Mouse (Mus musculus) liver, embryonic 12.5 days (tissue): ENCODE results near the gene Muc15. TPM values are rescaled to one million over a fixed set of nuclear protein-coding genes. Genes with fewer than 3 reads are reported as not detected.

Source experiments
- ATAC-seq: fragments of 200-750 bp; cut with Nextera tagmentation; 2 replicates; pipeline ENCODE4 v1.8.0; 2017; ENCODE audit warnings: moderate number of reproducible peaks, mild to moderate bottlenecking, moderate library complexity
- H3K27ac ChIP-seq: fragments of 300-500 bp; sonication (generic); 2 replicates; pipeline ENCODE4 v1.5.1; 2016; ENCODE audit warnings: mild to moderate bottlenecking
- H3K27me3 ChIP-seq: fragments of 300-500 bp; sonication (generic); replicated peaks from 2 replicates; pipeline ENCODE4 v1.6.1; 2016; ENCODE audit warnings: mild to moderate bottlenecking, moderate library complexity
- H3K36me3 ChIP-seq: fragments of 300-500 bp; sonication (generic); 2 replicates; pipeline ENCODE4 v1.6.1; 2016; ENCODE audit warnings: mild to moderate bottlenecking, moderate library complexity
- H3K4me1 ChIP-seq: fragments of 300-500 bp; sonication (generic); 2 replicates; pipeline ENCODE4 v1.6.1; 2016
- H3K4me2 ChIP-seq: fragments of 300-500 bp; sonication (generic); 2 replicates; pipeline ENCODE4 v1.6.1; 2016; ENCODE audit warnings: mild to moderate bottlenecking, moderate library complexity
- H3K4me3 ChIP-seq: fragments of 300-500 bp; sonication (generic); 2 replicates; pipeline ENCODE4 v1.5.1; 2016; ENCODE audit warnings: mild to moderate bottlenecking, moderate library complexity
- H3K9ac ChIP-seq: fragments of 300-500 bp; sonication (generic); 2 replicates; pipeline ENCODE4 v1.6.1; 2016; ENCODE audit warnings: mild to moderate bottlenecking, moderate library complexity
- H3K9me3 ChIP-seq: fragments of 300-500 bp; sonication (generic); replicated peaks from 2 replicates; pipeline ENCODE4 v1.6.1; 2016; ENCODE audit warnings: mild to moderate bottlenecking, moderate library complexity
- WGBS: fragments of 180-500 bp; shearing (Covaris S2); methylation state at CpG from one replicate; pipeline ENCODE4 v1.1.7; 2016; ENCODE audit not compliant: insufficient replicate concordance; 5-methylcytosine and 5-hydroxymethylcytosine counted together
- polyA plus RNA-seq: library from polyadenylated mRNA; unstranded; fragments of >200 nt; fragmentation: Nextera tagmentation; extraction: Ambion mirVana; gene quantifications from 2 replicates; pipeline ENCODE4 v1.2.1, GENCODE M21; 2016

Muc15 gene
- polyA plus RNA-seq, result not detected in 2 replicates

GRCm38 (mm10) chr2:110721290-110721753 lies at the start of gene Muc15:
Muc15 (plus strand) TSS chr2:110721340.
- Histone ChIP-seq H3K36me3 (no peaks in the 10 kb centered on the region), H3K27ac (no peak within 1 kb of the TSS), H3K27me3 (no peaks in the 10 kb centered on the region), H3K9me3 (no peaks in the 10 kb centered on the region), H3K4me2 (no peak within 1 kb of the TSS), H3K4me1 (no peaks in the 10 kb centered on the region), H3K4me3 (no peak within 1 kb of the TSS), H3K9ac (no peak within 1 kb of the TSS)
- ATAC-seq, result no peak
- WGBS, result 51% methylated on average over 3 of the region's 3 CpGs

- Histone ChIP-seq H3K4me1 (no peaks in the 10 kb centered on the region), H3K4me2 (no peak overlapping the region), H3K27ac (no peak overlapping the region), H3K9me3 (no peaks in the 10 kb centered on the region), H3K9ac (no peak overlapping the region), H3K4me3 (no peak overlapping the region), H3K36me3 (no peaks in the 10 kb centered on the region), H3K27me3 (no peaks in the 10 kb centered on the region)
- no peak for ATAC-seq
- 77% methylated on average over 3 of the region's 3 CpGs for WGBS
Observed at GRCm38 (mm10) chr2:110709436-110709835, 11.7 kb upstream of the Muc15 start.

- Histone ChIP-seq H3K9me3 (no peaks in the 10 kb centered on the region), H3K4me3 (no peak overlapping the region), H3K4me2 (no peak overlapping the region), H3K27me3 (no peaks in the 10 kb centered on the region), H3K9ac (no peak overlapping the region), H3K36me3 (no peaks in the 10 kb centered on the region), H3K4me1 (no peaks in the 10 kb centered on the region), H3K27ac (no peak overlapping the region)
- no peak for ATAC-seq
- WGBS, result 60% methylated on average over 10 of the region's 10 CpGs
Observed at GRCm38 (mm10) chr2:110710055-110710720, 11.0 kb upstream of the Muc15 start.

- Histone ChIP-seq H3K4me2 (no peak overlapping the region), H3K4me1 (no peaks in the 10 kb centered on the region), H3K36me3 (no peaks in the 10 kb centered on the region), H3K27me3 (no peaks in the 10 kb centered on the region), H3K9me3 (no peaks in the 10 kb centered on the region), H3K9ac (no peak overlapping the region), H3K4me3 (no peak overlapping the region), H3K27ac (no peak overlapping the region)
- ATAC-seq, result no peak
Observed at GRCm38 (mm10) chr2:110719051-110719450, 2.1 kb upstream of the Muc15 start.

GRCm38 (mm10) chr2:110722208-110722607 lies 1.1 kb downstream of the Muc15 start:
- Histone ChIP-seq H3K27ac (no peak overlapping the region), H3K36me3 (no peaks in the 10 kb centered on the region), H3K27me3 (no peaks in the 10 kb centered on the region), H3K4me2 (no peak overlapping the region), H3K4me1 (no peaks in the 10 kb centered on the region), H3K9me3 (no peaks in the 10 kb centered on the region), H3K4me3 (no peak overlapping the region), H3K9ac (no peak overlapping the region)
- ATAC-seq, result no peak
- 58% methylated on average over 1 of the region's 1 CpGs for WGBS

GRCm38 (mm10) chr2:110726106-110726505 lies 5.0 kb downstream of the Muc15 start:
- no peaks in the 10 kb centered on the region for H3K36me3 ChIP-seq
- H3K4me3 ChIP-seq, result no peak overlapping the region

GRCm38 (mm10) chr2:110737236-110737635 lies 16.1 kb downstream of the Muc15 start:
- no peak overlapping the region for H3K4me3 ChIP-seq
- ATAC-seq, result no peak
- H3K4me1 ChIP-seq, result no peaks in the 10 kb centered on the region
- H3K27ac ChIP-seq, result no peak overlapping the region
- no peaks in the 10 kb centered on the region for H3K36me3 ChIP-seq
- H3K9me3 ChIP-seq, result no peaks in the 10 kb centered on the region
- no peak overlapping the region for H3K9ac ChIP-seq
- H3K27me3 ChIP-seq, result no peaks in the 10 kb centered on the region
- no peak overlapping the region for H3K4me2 ChIP-seq
- 54% methylated on average over 4 of the region's 4 CpGs for WGBS

More at GRCm38 (mm10) chr2:110726106-110726505, 5.0 kb downstream of the Muc15 start:
- no peak overlapping the region for H3K9ac ChIP-seq
- H3K27me3 ChIP-seq, result no peaks in the 10 kb centered on the region
- no peak overlapping the region for H3K27ac ChIP-seq
- H3K4me1 ChIP-seq, result no peaks in the 10 kb centered on the region
- no peak for ATAC-seq
- no peak overlapping the region for H3K4me2 ChIP-seq
- no peaks in the 10 kb centered on the region for H3K9me3 ChIP-seq

GRCm38 (mm10) chr2:110737981-110738380 lies 16.8 kb downstream of the Muc15 start:
- Histone ChIP-seq H3K4me3 (no peak overlapping the region), H3K9ac (no peak overlapping the region), H3K36me3 (no peaks in the 10 kb centered on the region), H3K4me2 (no peak overlapping the region), H3K9me3 (no peaks in the 10 kb centered on the region), H3K27ac (no peak overlapping the region), H3K27me3 (no peaks in the 10 kb centered on the region), H3K4me1 (no peaks in the 10 kb centered on the region)
- 50% methylated on average over 2 of the region's 2 CpGs for WGBS
- no peak for ATAC-seq

GRCm38 (mm10) chr2:110739781-110740180 lies 18.6 kb downstream of the Muc15 start:
- 60% methylated on average over 1 of the region's 1 CpGs for WGBS
- no peak for ATAC-seq

GRCm38 (mm10) chr2:110740493-110740892 lies 19.4 kb downstream of the Muc15 start:
- Histone ChIP-seq H3K4me3 (no peak overlapping the region), H3K4me1 (no peaks in the 10 kb centered on the region), H3K4me2 (no peak overlapping the region), H3K36me3 (no peaks in the 10 kb centered on the region), H3K27me3 (no peaks in the 10 kb centered on the region), H3K27ac (no peak overlapping the region), H3K9me3 (no peaks in the 10 kb centered on the region), H3K9ac (no peak overlapping the region)
- no peak for ATAC-seq
- 43% methylated on average over 1 of the region's 1 CpGs for WGBS

More at GRCm38 (mm10) chr2:110739781-110740180, 18.6 kb downstream of the Muc15 start:
- H3K27ac ChIP-seq, result no peak overlapping the region
- H3K4me3 ChIP-seq, result no peak overlapping the region
- H3K4me1 ChIP-seq, result no peaks in the 10 kb centered on the region
- H3K27me3 ChIP-seq, result no peaks in the 10 kb centered on the region
- no peaks in the 10 kb centered on the region for H3K36me3 ChIP-seq
- H3K4me2 ChIP-seq, result no peak overlapping the region
- no peaks in the 10 kb centered on the region for H3K9me3 ChIP-seq
- no peak overlapping the region for H3K9ac ChIP-seq

- H3K27me3 ChIP-seq, result no peaks in the 10 kb centered on the region
- H3K4me3 ChIP-seq, result no peak overlapping the region
- no peaks in the 10 kb centered on the region for H3K36me3 ChIP-seq
- no peak overlapping the region for H3K9ac ChIP-seq
- no peaks in the 10 kb centered on the region for H3K9me3 ChIP-seq
- no peaks in the 10 kb centered on the region for H3K4me1 ChIP-seq
- no peak for ATAC-seq
- H3K27ac ChIP-seq, result no peak overlapping the region
- no peak overlapping the region for H3K4me2 ChIP-seq
- WGBS, result 54% methylated on average over 2 of the region's 2 CpGs
Observed at GRCm38 (mm10) chr2:110757556-110757955, 36.4 kb downstream of the Muc15 start.

GRCm38 (mm10) chr2:110759434-110759833 lies 38.3 kb downstream of the Muc15 start:
- H3K9me3 ChIP-seq, result no peaks in the 10 kb centered on the region
- ATAC-seq, result no peak
- 66% methylated on average over 2 of the region's 2 CpGs for WGBS
- H3K27me3 ChIP-seq, result no peaks in the 10 kb centered on the region
- no peak overlapping the region for H3K4me2 ChIP-seq
- no peaks in the 10 kb centered on the region for H3K36me3 ChIP-seq
- no peak overlapping the region for H3K4me3 ChIP-seq
- H3K9ac ChIP-seq, result no peak overlapping the region
- no peak overlapping the region for H3K27ac ChIP-seq
- no peaks in the 10 kb centered on the region for H3K4me1 ChIP-seq

GRCm38 (mm10) chr2:110787396-110787795 lies 66.3 kb downstream of the Muc15 start:
- ATAC-seq, result no peak
- H3K27me3 ChIP-seq, result no peaks in the 10 kb centered on the region
- no peak overlapping the region for H3K4me2 ChIP-seq

More at GRCm38 (mm10) chr2:110787396-110787795, 66.3 kb downstream of the Muc15 start:
- no peak overlapping the region for H3K9ac ChIP-seq
- H3K27ac ChIP-seq, result no peak overlapping the region
- 71% methylated on average over 3 of the region's 3 CpGs for WGBS
- H3K4me1 ChIP-seq, result no peaks in the 10 kb centered on the region
- no peaks in the 10 kb centered on the region for H3K9me3 ChIP-seq
- H3K4me3 ChIP-seq, result no peak overlapping the region
- no peaks in the 10 kb centered on the region for H3K36me3 ChIP-seq
